Comparison of ENCODE assay signal across 8 mouse cellular contexts in the genomic region with DNA sequence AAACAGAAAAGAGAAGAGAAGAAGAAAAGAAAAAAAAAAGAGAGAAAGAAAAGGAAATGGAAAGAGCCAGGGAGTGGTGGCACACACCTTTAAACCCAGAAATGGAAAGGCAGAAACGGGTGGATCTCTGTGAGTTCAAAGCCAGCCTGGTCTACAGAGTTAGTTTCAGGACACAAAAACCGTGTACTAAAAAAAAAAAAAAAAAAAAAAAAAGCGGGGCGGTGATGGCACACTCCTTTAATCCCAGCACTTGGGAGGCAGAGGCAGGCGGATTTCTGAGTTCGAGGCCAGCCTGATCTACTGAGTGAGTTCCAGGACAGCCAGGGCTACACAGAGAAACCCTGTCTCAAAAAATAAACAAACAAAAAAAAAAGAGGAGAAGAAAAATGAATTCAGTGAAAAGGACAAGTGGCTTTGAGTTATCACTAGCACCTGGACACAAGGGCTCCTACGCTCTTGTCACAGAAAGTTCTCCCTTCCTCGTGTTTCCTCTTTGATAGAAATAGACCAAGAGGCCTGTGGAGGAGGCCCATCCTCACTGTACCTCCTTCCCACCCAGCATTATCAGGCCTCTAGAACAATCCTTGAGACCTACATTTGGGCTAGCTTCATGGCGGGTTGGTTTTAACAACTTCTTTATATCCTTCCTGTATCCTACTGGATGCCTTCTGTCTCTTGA. TPM values are rescaled to one million over a fixed set of nuclear protein-coding genes. Genes with fewer than 3 reads are reported as not detected.
DNase-seq lines count a peak whose midpoint lies in the region; ATAC-seq lines count a peak whose summit lies in the region.

No protein-coding gene starts in this region.

- no peak for ATAC-seq in forebrain, embryonic 12.5 days (ENCODE audit: low FRiP score)
- no peak for ATAC-seq in forebrain, embryonic 11.5 days (replicated peaks; ENCODE audit: low FRiP score)
- no peak for ATAC-seq in megakaryocyte, adult 5-6 weeks (ENCODE audit: poor library complexity, severe bottlenecking)
- no peak for ATAC-seq in intestine, embryonic 15.5 days
- no peak for ATAC-seq in neural tube, embryonic 15.5 days (ENCODE audit: low FRiP score)
- no peak for ATAC-seq in monocyte, adult 5-6 weeks (replicated peaks; ENCODE audit: insufficient number of reproducible peaks, low FRiP score, low TSS enrichment, poor library complexity, severe bottlenecking)

- H3K9me3 ChIP-seq in forebrain, embryonic 12.5 days, result no peaks in the 10 kb centered on the region
- H3K9me3 ChIP-seq in forebrain, embryonic 11.5 days (ENCODE audit: control insufficient read depth, low read length), result no peaks in the 10 kb centered on the region
- no peaks in the 10 kb centered on the region for H3K9me3 ChIP-seq in megakaryocyte, embryonic 14.5 days
- H3K9me3 ChIP-seq in intestine, embryonic 15.5 days, result no peaks in the 10 kb centered on the region
- no peaks in the 10 kb centered on the region for H3K9me3 ChIP-seq in neural tube, embryonic 15.5 days (replicated peaks)

- H3K4me1 ChIP-seq in forebrain, embryonic 12.5 days, result peaks cover 23% of the 10 kb centered on the region
- peaks cover 11% of the 10 kb centered on the region; the same call in 1 of the 2 replicates for H3K4me1 ChIP-seq in forebrain, embryonic 11.5 days (replicated peaks; ENCODE audit: control insufficient read depth, insufficient read depth, low read length)
- H3K4me1 ChIP-seq in megakaryocyte, embryonic 14.5 days, result peaks cover 70% of the 10 kb centered on the region
- H3K4me1 ChIP-seq in intestine, embryonic 15.5 days (replicated peaks), result peaks cover 24% of the 10 kb centered on the region
- H3K4me1 ChIP-seq in neural tube, embryonic 15.5 days, result peaks cover 31% of the 10 kb centered on the region

- no peak for DNase-seq in forebrain, embryonic 11.5 days (ENCODE audit: low spot score)
- DNase-seq in adipocyte (ENCODE audit: low spot score), result no peak

- no peaks in the 10 kb centered on the region for H3K27me3 ChIP-seq in forebrain, embryonic 12.5 days
- no peaks in the 10 kb centered on the region for H3K27me3 ChIP-seq in forebrain, embryonic 11.5 days (ENCODE audit: control insufficient read depth, insufficient read depth, low read length)
- no peaks in the 10 kb centered on the region for H3K27me3 ChIP-seq in megakaryocyte, embryonic 14.5 days (replicated peaks)
- no peaks in the 10 kb centered on the region for H3K27me3 ChIP-seq in intestine, embryonic 15.5 days (replicated peaks)
- H3K27me3 ChIP-seq in neural tube, embryonic 15.5 days (replicated peaks), result no peaks in the 10 kb centered on the region

- peak overlapping the region; percentile 88; the same call in 1 of the 2 replicates for H3K4me2 ChIP-seq in forebrain, embryonic 12.5 days
- no peak overlapping the region for H3K4me2 ChIP-seq in forebrain, embryonic 11.5 days (ENCODE audit: low read depth, low read length, severe bottlenecking)
- H3K4me2 ChIP-seq in intestine, embryonic 15.5 days (replicated peaks), result peak overlapping the region; percentile 87
- peak overlapping the region; percentile 90 for H3K4me2 ChIP-seq in neural tube, embryonic 15.5 days

- H3K27ac ChIP-seq in forebrain, embryonic 12.5 days, result no peak overlapping the region
- H3K27ac ChIP-seq in forebrain, embryonic 11.5 days (ENCODE audit: low read depth, low read length), result no peak overlapping the region
- H3K27ac ChIP-seq in intestine, embryonic 15.5 days, result no peak overlapping the region
- H3K27ac ChIP-seq in neural tube, embryonic 15.5 days (replicated peaks), result peak overlapping the region; percentile 100

- H3K9ac ChIP-seq in forebrain, embryonic 12.5 days, result no peak overlapping the region
- no peak overlapping the region for H3K9ac ChIP-seq in forebrain, embryonic 11.5 days (ENCODE audit: low read length)
- H3K9ac ChIP-seq in intestine, embryonic 15.5 days, result no peak overlapping the region
- no peak overlapping the region for H3K9ac ChIP-seq in neural tube, embryonic 15.5 days (replicated peaks)

- 91% methylated on average over 9 of the region's 9 CpGs for WGBS in forebrain, embryonic 12.5 days
- WGBS in forebrain, embryonic 11.5 days, result 97% methylated on average over 9 of the region's 9 CpGs
- WGBS in intestine, embryonic 15.5 days, result 84% methylated on average over 9 of the region's 9 CpGs
- WGBS in neural tube, embryonic 15.5 days, result 93% methylated on average over 9 of the region's 9 CpGs

- H3K36me3 ChIP-seq in forebrain, embryonic 12.5 days (replicated peaks), result peaks cover 18% of the 10 kb centered on the region
- peaks cover 11% of the 10 kb centered on the region for H3K36me3 ChIP-seq in forebrain, embryonic 11.5 days (ENCODE audit: control insufficient read depth, insufficient read depth, low read length)
- H3K36me3 ChIP-seq in megakaryocyte, embryonic 14.5 days (replicated peaks; ENCODE audit: low read length), result peaks cover 27% of the 10 kb centered on the region
- peaks cover 14% of the 10 kb centered on the region for H3K36me3 ChIP-seq in intestine, embryonic 15.5 days
- H3K36me3 ChIP-seq in neural tube, embryonic 15.5 days, result peaks cover 15% of the 10 kb centered on the region

- H3K4me3 ChIP-seq in forebrain, embryonic 12.5 days (replicated peaks), result peak overlapping the region; percentile 74; the same call in 1 of the 2 replicates
- no peak overlapping the region; the same call in 1 of the 2 replicates for H3K4me3 ChIP-seq in forebrain, embryonic 11.5 days (ENCODE audit: low read depth, low read length)
- peak overlapping the region; percentile 95 for H3K4me3 ChIP-seq in megakaryocyte, embryonic 14.5 days (replicated peaks)
- no peak overlapping the region; the same call in 1 of the 2 replicates for H3K4me3 ChIP-seq in intestine, embryonic 15.5 days (replicated peaks)
- peak overlapping the region; percentile 84 for H3K4me3 ChIP-seq in neural tube, embryonic 15.5 days (replicated peaks)

RNA-seq across cellular contexts. Expression of gene Zfp335, which starts 1.3 kb away (rescaled TPM):
- 18.3 and 19.1 TPM in 2 replicates for polyA plus RNA-seq in forebrain, embryonic 12.5 days (2016; fragmentation: Nextera tagmentation; extraction: Ambion mirVana)
- 18.0 TPM in 2 replicates for polyA plus RNA-seq in forebrain, embryonic 11.5 days (2014; fragmentation: Nextera tagmentation; extraction: Ambion mirVana)
- 21.8 and 45.9 TPM in 2 replicates for polyA plus RNA-seq in megakaryocyte, embryonic 14.5 days (2012; ENCODE audit: insufficient read depth, low replicate concordance)
- 15.6 and 16.1 TPM in 2 replicates for total RNA-seq in megakaryocyte, adult 5-6 weeks (2015)
- total RNA-seq in megakaryocyte, adult 5-6 weeks (2017), result 9.4 and 10.0 TPM in 2 replicates
- 10.7 and 11.3 TPM in 2 replicates for polyA plus RNA-seq in intestine, embryonic 15.5 days (2015; fragmentation: Nextera tagmentation; extraction: Ambion mirVana)
- 13.3 and 13.8 TPM in 2 replicates for polyA plus RNA-seq in neural tube, embryonic 15.5 days (2015; fragmentation: Nextera tagmentation; extraction: Ambion mirVana)
- total RNA-seq in monocyte, adult 5-6 weeks (2017), result 9.1 to 21.0 TPM (median 12.5 TPM) in 3 replicates

RNA-seq across cellular contexts. Expression of gene Mmp9, which starts 27.7 kb away (rescaled TPM):
- 3.6 and 4.4 TPM in 2 replicates for polyA plus RNA-seq in forebrain, embryonic 12.5 days (2016; fragmentation: Nextera tagmentation; extraction: Ambion mirVana)
- 0.71 and 1.0 TPM in 2 replicates for polyA plus RNA-seq in forebrain, embryonic 11.5 days (2014; fragmentation: Nextera tagmentation; extraction: Ambion mirVana)
- 2.4 TPM in 1 of 2 replicates, not detected in the other for polyA plus RNA-seq in megakaryocyte, embryonic 14.5 days (2012; ENCODE audit: insufficient read depth, low replicate concordance)
- 326 and 367 TPM in 2 replicates for total RNA-seq in megakaryocyte, adult 5-6 weeks (2015)
- 217 and 317 TPM in 2 replicates for total RNA-seq in megakaryocyte, adult 5-6 weeks (2017)
- polyA plus RNA-seq in intestine, embryonic 15.5 days (2015; fragmentation: Nextera tagmentation; extraction: Ambion mirVana), result 4.9 and 5.2 TPM in 2 replicates
- 23.8 and 25.6 TPM in 2 replicates for polyA plus RNA-seq in neural tube, embryonic 15.5 days (2015; fragmentation: Nextera tagmentation; extraction: Ambion mirVana)
- total RNA-seq in monocyte, adult 5-6 weeks (2017), result 1.7 to 19.4 TPM (median 15.0 TPM) in 3 replicates

RNA-seq across cellular contexts. Expression of gene Pcif1, which starts 33.8 kb away (rescaled TPM):
- polyA plus RNA-seq in forebrain, embryonic 12.5 days (2016; fragmentation: Nextera tagmentation; extraction: Ambion mirVana), result 92.9 and 96.3 TPM in 2 replicates
- 81.9 and 84.5 TPM in 2 replicates for polyA plus RNA-seq in forebrain, embryonic 11.5 days (2014; fragmentation: Nextera tagmentation; extraction: Ambion mirVana)
- 120 and 158 TPM in 2 replicates for polyA plus RNA-seq in megakaryocyte, embryonic 14.5 days (2012; ENCODE audit: insufficient read depth, low replicate concordance)
- 38.4 and 47.1 TPM in 2 replicates for total RNA-seq in megakaryocyte, adult 5-6 weeks (2015)
- total RNA-seq in megakaryocyte, adult 5-6 weeks (2017), result 31.2 and 33.4 TPM in 2 replicates
- polyA plus RNA-seq in intestine, embryonic 15.5 days (2015; fragmentation: Nextera tagmentation; extraction: Ambion mirVana), result 63.6 and 65.5 TPM in 2 replicates
- polyA plus RNA-seq in neural tube, embryonic 15.5 days (2015; fragmentation: Nextera tagmentation; extraction: Ambion mirVana), result 79.9 and 85.2 TPM in 2 replicates
- 60.0 to 62.1 TPM (median 60.1 TPM) in 3 replicates for total RNA-seq in monocyte, adult 5-6 weeks (2017)

RNA-seq across cellular contexts. Expression of gene Slc12a5, which starts 47.7 kb away (rescaled TPM):
- 5.6 and 6.2 TPM in 2 replicates for polyA plus RNA-seq in forebrain, embryonic 12.5 days (2016; fragmentation: Nextera tagmentation; extraction: Ambion mirVana)
- polyA plus RNA-seq in forebrain, embryonic 11.5 days (2014; fragmentation: Nextera tagmentation; extraction: Ambion mirVana), result 1.6 and 2.6 TPM in 2 replicates
- polyA plus RNA-seq in megakaryocyte, embryonic 14.5 days (2012; ENCODE audit: insufficient read depth, low replicate concordance), result 0.47 and 0.89 TPM in 2 replicates
- 0.91 and 1.3 TPM in 2 replicates for total RNA-seq in megakaryocyte, adult 5-6 weeks (2015)
- 0.48 and 0.89 TPM in 2 replicates for total RNA-seq in megakaryocyte, adult 5-6 weeks (2017)
- 0.80 and 0.97 TPM in 2 replicates for polyA plus RNA-seq in intestine, embryonic 15.5 days (2015; fragmentation: Nextera tagmentation; extraction: Ambion mirVana)
- 53.6 and 61.8 TPM in 2 replicates for polyA plus RNA-seq in neural tube, embryonic 15.5 days (2015; fragmentation: Nextera tagmentation; extraction: Ambion mirVana)
- 0.11 to 1.7 TPM (median 0.29 TPM) in 3 replicates for total RNA-seq in monocyte, adult 5-6 weeks (2017)

RNA-seq across cellular contexts. Expression of gene Pltp, which starts 55.4 kb away (rescaled TPM):
- 39.0 and 40.4 TPM in 2 replicates for polyA plus RNA-seq in forebrain, embryonic 12.5 days (2016; fragmentation: Nextera tagmentation; extraction: Ambion mirVana)
- 43.2 and 50.1 TPM in 2 replicates for polyA plus RNA-seq in forebrain, embryonic 11.5 days (2014; fragmentation: Nextera tagmentation; extraction: Ambion mirVana)
- polyA plus RNA-seq in megakaryocyte, embryonic 14.5 days (2012; ENCODE audit: insufficient read depth, low replicate concordance), result 15.1 and 146 TPM in 2 replicates
- 3.8 and 7.1 TPM in 2 replicates for total RNA-seq in megakaryocyte, adult 5-6 weeks (2015)
- total RNA-seq in megakaryocyte, adult 5-6 weeks (2017), result 1.8 and 3.6 TPM in 2 replicates
- 28.7 and 29.5 TPM in 2 replicates for polyA plus RNA-seq in intestine, embryonic 15.5 days (2015; fragmentation: Nextera tagmentation; extraction: Ambion mirVana)
- polyA plus RNA-seq in neural tube, embryonic 15.5 days (2015; fragmentation: Nextera tagmentation; extraction: Ambion mirVana), result 117 and 192 TPM in 2 replicates
- total RNA-seq in monocyte, adult 5-6 weeks (2017), result 37.3 to 58.3 TPM (median 46.8 TPM) in 3 replicates

Comparison
In these comparisons a context has a peak if more than half of its experiments do, and no peak if none do; other contexts are left out.
1. H3K4me3 ChIP-seq: peak in forebrain, embryonic 12.5 days (single experiment), megakaryocyte, embryonic 14.5 days (single experiment) and neural tube, embryonic 15.5 days (single experiment); none in forebrain, embryonic 11.5 days (single experiment) and intestine, embryonic 15.5 days (single experiment).